ENCODE assay signal across 8 mouse cellular contexts in genomic region chr11:59450230-59450771, GRCm38 (mm10). TPM values are rescaled to one million over a fixed set of nuclear protein-coding genes. Genes with fewer than 3 reads are reported as not detected.
DNase-seq lines count a peak whose midpoint lies in the region; ATAC-seq and TF ChIP-seq lines count a peak whose summit lies in the region.

No protein-coding gene starts in this region.

- no peaks in the 10 kb centered on the region for H3K9me3 ChIP-seq in forebrain, embryonic 11.5 days (ENCODE audit: control insufficient read depth, low read length)
- no peaks in the 10 kb centered on the region for H3K9me3 ChIP-seq in limb, embryonic 15.5 days

- WGBS in lung, adult 2 months: 2% methylated on average over 38 of the region's 38 CpGs
- 1% methylated on average over 38 of the region's 38 CpGs for WGBS in forebrain, embryonic 11.5 days
- under 1% methylated on average over 38 of the region's 38 CpGs for WGBS in limb, embryonic 15.5 days

- no peak overlapping the region for H3K27ac ChIP-seq in forebrain, embryonic 11.5 days (ENCODE audit: low read depth, low read length)
- H3K27ac ChIP-seq in limb, embryonic 15.5 days: peak overlapping the region; percentile 86

- TF ChIP-seq CTCF in lung, adult 2 months (IDR thresholded peaks at IDR 0.05; ENCODE audit: insufficient read depth, low read length): no peak

- peaks cover under 1% of the 10 kb centered on the region for H3K36me3 ChIP-seq in forebrain, embryonic 11.5 days (ENCODE audit: control insufficient read depth, insufficient read depth, low read length)
- peaks cover 27% of the 10 kb centered on the region for H3K36me3 ChIP-seq in limb, embryonic 15.5 days

- TF ChIP-seq POLR2A in lung, adult 2 months (IDR thresholded peaks at IDR 0.05; ENCODE audit: borderline replicate concordance, extremely low read depth, low read depth, low read length): no peak

- no peaks in the 10 kb centered on the region for H3K27me3 ChIP-seq in forebrain, embryonic 11.5 days (ENCODE audit: control insufficient read depth, insufficient read depth, low read length)
- no peaks in the 10 kb centered on the region for H3K27me3 ChIP-seq in limb, embryonic 15.5 days

- ATAC-seq in cerebellum, adult (ENCODE audit: insufficient number of reproducible peaks, low FRiP score, low TSS enrichment): peak; percentile 59; the same call in 1 of the 2 replicates
- ATAC-seq in forebrain, embryonic 11.5 days (replicated peaks; ENCODE audit: low FRiP score): peak; percentile 75
- 0 out of 2 replicates have a peak, but pooled peaks have one; percentile 20 for ATAC-seq in limb, embryonic 15.5 days (ENCODE audit: insufficient number of reproducible peaks, low FRiP score, low TSS enrichment, low read depth)
- peak; percentile 42 for ATAC-seq in monocyte, adult 5-6 weeks (replicated peaks; ENCODE audit: insufficient number of reproducible peaks, low FRiP score, low TSS enrichment, poor library complexity, severe bottlenecking)

- no peak for DNase-seq in cerebellum, adult 11 months
- no peak for DNase-seq in lung, adult 2 months
- no peak for DNase-seq in lung, postnatal 36 days
- DNase-seq in forebrain, embryonic 11.5 days (ENCODE audit: low spot score): peak; percentile 72
- no peak for DNase-seq in ovary, postnatal 36 days (ENCODE audit: low spot score)

- H3K4me1 ChIP-seq in lung, adult 2 months (ENCODE audit: control insufficient read depth, insufficient read depth, low read length): peaks cover 6% of the 10 kb centered on the region
- H3K4me1 ChIP-seq in forebrain, embryonic 11.5 days (replicated peaks; ENCODE audit: control insufficient read depth, insufficient read depth, low read length): peaks cover 6% of the 10 kb centered on the region
- H3K4me1 ChIP-seq in limb, embryonic 15.5 days: peaks cover 21% of the 10 kb centered on the region

- H3K9ac ChIP-seq in forebrain, embryonic 11.5 days (ENCODE audit: low read length): peak overlapping the region; percentile 75
- peak overlapping the region; percentile 90 for H3K9ac ChIP-seq in limb, embryonic 15.5 days

- peak overlapping the region; percentile 96 for H3K4me3 ChIP-seq in lung, adult 2 months (replicated peaks; ENCODE audit: extremely low read depth, low read depth, low read length)
- H3K4me3 ChIP-seq in forebrain, embryonic 11.5 days (ENCODE audit: low read depth, low read length): peak overlapping the region; percentile 79
- H3K4me3 ChIP-seq in limb, embryonic 15.5 days: peak overlapping the region; percentile 79

- H3K4me2 ChIP-seq in forebrain, embryonic 11.5 days (ENCODE audit: low read depth, low read length, severe bottlenecking): peak overlapping the region; percentile 71
- peak overlapping the region; percentile 89 for H3K4me2 ChIP-seq in limb, embryonic 15.5 days

RNA-seq across cellular contexts. Expression of gene Jmjd4, which starts 0.5 kb away (rescaled TPM):
- polyA plus RNA-seq in lung, adult 2 months (2012; rRNA removed): 5.0 and 5.5 TPM in 2 replicates
- polyA plus RNA-seq in forebrain, embryonic 11.5 days (2014; fragmentation: Nextera tagmentation; extraction: Ambion mirVana): 17.8 and 20.5 TPM in 2 replicates
- polyA plus RNA-seq in limb, embryonic 15.5 days (2015; fragmentation: Nextera tagmentation; extraction: Ambion mirVana): 11.2 and 11.7 TPM in 2 replicates
- 4.3 to 8.3 TPM (median 5.5 TPM) in 3 replicates for total RNA-seq in monocyte, adult 5-6 weeks (2017)

RNA-seq across cellular contexts. Expression of gene Snap47, which starts 0.7 kb away (rescaled TPM):
- 36.8 and 49.7 TPM in 2 replicates for polyA plus RNA-seq in lung, adult 2 months (2012; rRNA removed)
- 130 and 137 TPM in 2 replicates for polyA plus RNA-seq in forebrain, embryonic 11.5 days (2014; fragmentation: Nextera tagmentation; extraction: Ambion mirVana)
- 116 and 118 TPM in 2 replicates for polyA plus RNA-seq in limb, embryonic 15.5 days (2015; fragmentation: Nextera tagmentation; extraction: Ambion mirVana)
- total RNA-seq in monocyte, adult 5-6 weeks (2017): 5.6 to 17.7 TPM (median 6.0 TPM) in 3 replicates

RNA-seq across cellular contexts. Expression of gene Zfp867, which starts 22.0 kb away (rescaled TPM):
- polyA plus RNA-seq in lung, adult 2 months (2012; rRNA removed): 0.45 and 0.97 TPM in 2 replicates
- polyA plus RNA-seq in forebrain, embryonic 11.5 days (2014; fragmentation: Nextera tagmentation; extraction: Ambion mirVana): 11.9 and 13.0 TPM in 2 replicates
- polyA plus RNA-seq in limb, embryonic 15.5 days (2015; fragmentation: Nextera tagmentation; extraction: Ambion mirVana): 9.3 and 9.8 TPM in 2 replicates
- total RNA-seq in monocyte, adult 5-6 weeks (2017): 1.5 to 5.2 TPM (median 1.7 TPM) in 3 replicates

Comparison
In these comparisons a context has a peak if more than half of its experiments do, and no peak if none do; other contexts are left out.
1. ATAC-seq: peak in every context shown above with its lines; median percentile 75 in forebrain, embryonic 11.5 days; 59 in cerebellum, adult; 42 in monocyte, adult 5-6 weeks; 20 in limb, embryonic 15.5 days.